Mouse (Mus musculus) limb, embryonic 11.5 days (tissue): Measurements from ENCODE around the gene Zfp746. TPM values are rescaled to one million over a fixed set of nuclear protein-coding genes. Genes with fewer than 3 reads are reported as not detected.

ENCODE experiments used
- ATAC-seq: fragments of 200-750 bp; cut with Nextera tagmentation; 2 replicates; pipeline ENCODE4 v1.8.0; 2017; ENCODE audit warnings: low read depth; ENCODE audit not compliant: insufficient number of reproducible peaks, low FRiP score, low TSS enrichment
- DNase-seq: peaks from one replicate; pipeline ENCODE4 v3.0.0-alpha.2; 2015; ENCODE audit warnings: low spot score
- H3K27ac ChIP-seq: fragments of 300-500 bp; sonication (generic); replicated peaks from 2 replicates; pipeline ENCODE4 v1.5.1; 2014; ENCODE audit warnings: low read depth, mild to moderate bottlenecking, low read length
- H3K27me3 ChIP-seq: fragments of 300-500 bp; sonication (generic); 2 replicates; pipeline ENCODE4 v1.6.1; 2014; ENCODE audit warnings: mild to moderate bottlenecking, low read length, mixed read lengths; ENCODE audit not compliant: control insufficient read depth, insufficient read depth
- H3K36me3 ChIP-seq: fragments of 300-500 bp; sonication (generic); 2 replicates; pipeline ENCODE4 v1.6.1; 2014; ENCODE audit warnings: mild to moderate bottlenecking, low read length, moderate library complexity, mixed read lengths; ENCODE audit not compliant: control insufficient read depth, insufficient read depth
- H3K4me1 ChIP-seq: fragments of 300-500 bp; sonication (generic); 2 replicates; pipeline ENCODE4 v1.6.1; 2014; ENCODE audit warnings: low read length, mixed read lengths; ENCODE audit not compliant: control insufficient read depth, insufficient read depth
- H3K4me2 ChIP-seq: fragments of 300-500 bp; sonication (generic); 2 replicates; pipeline ENCODE4 v1.6.1; 2014; ENCODE audit warnings: low read depth, mild to moderate bottlenecking, moderate library complexity; ENCODE audit not compliant: severe bottlenecking
- H3K4me3 ChIP-seq: fragments of 300-500 bp; sonication (generic); 2 replicates; pipeline ENCODE4 v1.5.1; 2014; ENCODE audit warnings: low read depth, low read length
- H3K9ac ChIP-seq: fragments of 300-500 bp; sonication (generic); 2 replicates; pipeline ENCODE4 v1.6.1; 2014; ENCODE audit warnings: mild to moderate bottlenecking, low read length
- H3K9me3 ChIP-seq: fragments of 300-500 bp; sonication (generic); 2 replicates; pipeline ENCODE4 v1.6.1; 2016; ENCODE audit warnings: low read length; ENCODE audit not compliant: control insufficient read depth
- WGBS: fragments of 180-500 bp; shearing (Covaris S2); extraction: QIAGEN DNeasy Blood & Tissue Kit; methylation state at CpG from one replicate; pipeline ENCODE4 v1.1.7; 2014; 5-methylcytosine and 5-hydroxymethylcytosine counted together
- polyA plus RNA-seq: library from polyadenylated mRNA; unstranded; fragments of >200 nt; fragmentation: Nextera tagmentation; extraction: Ambion mirVana; gene quantifications from 2 replicates; pipeline ENCODE4 v1.2.1, GENCODE M21; 2014

Zfp746 gene
- polyA plus RNA-seq, 1 experiment from 2014 or later: 24.4 TPM

DNA sequence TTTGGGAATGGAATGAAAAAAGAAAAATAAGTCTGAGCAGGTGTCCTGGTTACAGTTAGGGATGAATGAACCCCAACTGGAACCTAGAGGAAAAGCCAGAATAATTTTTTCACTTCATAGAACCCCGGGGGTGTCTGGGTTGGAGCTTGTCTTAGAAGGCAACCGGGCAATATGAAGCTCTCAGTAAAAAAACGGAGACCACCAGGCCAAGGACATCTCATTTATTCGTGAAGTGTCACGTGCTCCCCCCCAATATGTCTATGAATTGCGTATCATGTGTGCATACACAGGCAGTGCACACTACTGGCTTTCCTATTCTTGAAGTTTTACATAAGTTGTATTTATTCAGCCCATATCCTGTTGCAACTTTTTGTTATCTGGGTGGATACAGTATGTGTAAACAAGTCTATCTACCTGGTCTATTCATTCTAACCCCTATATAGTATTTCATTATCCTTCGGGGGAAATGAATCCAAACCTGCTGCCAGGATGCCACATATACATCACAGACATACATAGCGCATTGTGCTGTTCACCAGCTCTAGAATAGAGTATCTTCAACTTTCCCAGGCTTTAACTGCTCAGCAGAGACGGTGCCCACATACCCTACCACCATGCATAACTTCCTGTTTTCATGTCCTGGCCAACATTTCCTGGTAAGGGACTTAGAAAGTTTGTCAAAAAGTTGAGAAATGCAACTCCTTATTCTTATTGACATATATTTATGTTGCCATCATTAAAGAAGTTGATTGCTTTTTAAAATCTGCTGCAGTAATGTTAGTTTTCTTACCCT is 36.9 kb downstream of the Zfp746 start:
- 59% methylated on average over 9 of the region's 9 CpGs for whole genome bisulfite sequencing
- ATAC-seq (no peak), DNase-seq (no peak)
- no peaks in the 10 kb centered on the region for H3K27me3 ChIP-seq
- peak overlapping the region; percentile 84 for H3K4me2 ChIP-seq
- no peaks in the 10 kb centered on the region for H3K9me3 ChIP-seq
- H3K36me3 ChIP-seq: no peaks in the 10 kb centered on the region
- H3K4me3 ChIP-seq: peak overlapping the region; percentile 74
- 0 out of 2 replicates have a peak overlapping the region, but pooled peaks have one; percentile 89 for H3K27ac ChIP-seq
- 0 out of 2 replicates have a peak, but pooled peaks cover 2% of the 10 kb centered on the region for H3K4me1 ChIP-seq
- H3K9ac ChIP-seq: peak overlapping the region; percentile 90

DNA sequence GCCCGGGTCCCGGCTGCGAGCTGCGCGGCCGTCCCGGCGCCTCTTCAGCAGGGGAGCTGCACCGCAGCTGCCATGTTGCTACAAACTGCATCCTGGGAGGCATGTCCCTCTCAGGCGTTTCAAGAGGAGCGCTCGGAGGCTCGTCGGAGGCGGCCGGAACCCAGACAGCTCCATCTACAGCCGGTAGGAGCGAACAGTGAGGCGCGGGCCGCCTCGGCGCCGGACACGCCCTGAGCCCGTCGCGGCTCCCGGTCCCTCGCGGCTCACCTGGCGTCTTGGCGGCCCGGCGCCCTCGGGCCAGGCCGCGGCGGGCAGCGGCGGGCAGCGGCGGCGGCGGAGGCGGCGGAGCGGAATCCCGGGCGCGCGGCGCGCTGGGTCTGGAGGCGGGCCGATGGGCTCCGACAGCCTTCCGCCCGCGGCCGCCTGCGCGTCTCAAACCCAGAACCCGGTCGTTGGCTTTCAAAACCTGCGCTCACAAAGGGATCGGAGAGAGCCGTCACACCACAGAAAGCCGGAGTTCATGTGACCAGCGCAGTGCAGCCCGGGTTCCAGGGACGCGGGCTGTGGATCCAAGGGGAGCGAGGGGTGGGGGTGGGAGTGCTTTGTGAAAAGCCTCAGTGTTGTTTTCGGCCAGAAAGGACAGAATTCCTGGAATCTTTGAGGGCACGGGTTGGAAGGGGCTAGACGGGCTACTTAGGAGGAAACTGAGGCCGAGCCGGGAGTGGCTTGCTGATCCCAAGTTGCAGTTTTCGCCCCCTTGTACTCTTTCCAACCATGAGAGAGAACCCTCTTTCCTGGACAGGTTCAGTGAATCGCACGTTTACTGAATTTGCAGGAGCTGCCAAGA is 37.7 kb downstream of the Zfp746 start, which contains the start of gene Zfp777:
Gene Zfp777 (minus strand): TSS at position 486 of the 847 bp plus-strand sequence.
- H3K27me3 ChIP-seq: no peaks in the 10 kb centered on the region
- 0 out of 2 replicates have a peak, but pooled peaks cover 2% of the 10 kb centered on the region for H3K4me1 ChIP-seq
- H3K36me3 ChIP-seq: peaks cover 3% of the 10 kb centered on the region; the same call in 1 of the 2 replicates
- ATAC-seq: peak; percentile 84
- under 1% methylated on average over 82 of the region's 82 CpGs for WGBS
- peak within 1 kb of the TSS; percentile 74 for H3K4me3 ChIP-seq
- peak within 1 kb of the TSS; percentile 89 for H3K27ac ChIP-seq
- H3K9ac ChIP-seq: peak within 1 kb of the TSS; percentile 90
- peak within 1 kb of the TSS; percentile 84 for H3K4me2 ChIP-seq
- H3K9me3 ChIP-seq: no peaks in the 10 kb centered on the region
- DNase-seq: peak; percentile 85

DNA sequence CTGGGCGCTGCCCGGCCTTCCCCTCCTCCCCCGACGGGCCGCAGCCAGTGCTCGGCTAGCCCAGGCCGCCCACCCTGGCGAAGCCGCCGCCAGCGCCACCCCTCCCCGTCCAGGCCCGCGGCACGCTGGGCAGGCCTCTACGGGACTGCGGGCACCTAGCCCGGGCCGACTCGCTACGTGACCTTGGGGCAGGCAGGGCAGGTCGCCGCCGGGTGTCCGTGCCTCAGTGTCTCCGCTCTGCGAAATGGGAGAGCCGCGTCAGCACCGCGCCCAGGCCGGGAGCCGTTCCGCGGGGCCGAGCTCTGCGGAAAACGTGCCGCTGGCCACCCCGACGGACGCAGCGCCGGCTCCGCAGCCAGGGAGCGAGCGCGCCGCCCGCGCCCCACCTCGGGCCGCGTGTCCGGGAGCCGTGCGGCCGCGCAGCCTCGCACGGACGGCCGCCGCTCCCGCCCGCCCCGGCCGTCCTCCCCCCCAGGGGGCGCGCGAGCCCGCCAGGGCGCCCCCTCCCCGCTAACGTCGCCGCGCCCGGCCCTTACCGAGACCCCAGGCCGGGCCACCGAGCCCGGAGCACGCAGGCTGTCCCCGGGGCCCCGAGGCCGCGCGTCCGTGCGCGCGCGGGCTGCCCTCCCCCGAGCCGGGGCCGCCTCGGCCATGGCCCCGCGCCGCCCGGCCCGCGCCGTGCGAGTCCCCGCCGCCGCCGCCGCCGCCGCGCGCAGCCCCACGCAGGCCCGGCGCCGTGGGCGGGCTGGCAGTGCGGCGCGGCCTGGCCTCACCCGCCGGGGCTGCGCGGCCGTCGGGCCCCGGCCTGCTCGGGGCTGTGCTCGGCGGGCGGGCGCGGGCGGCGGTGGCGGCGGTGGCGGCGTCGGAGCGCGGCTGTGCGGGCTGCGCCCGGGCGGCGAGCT is 38.7 kb downstream of the Zfp746 start:
- ATAC-seq (peak; percentile 45), DNase-seq (peak; percentile 61)
- peak overlapping the region; percentile 89 for H3K27ac ChIP-seq
- peak overlapping the region; percentile 84 for H3K4me2 ChIP-seq
- H3K4me3 ChIP-seq: peak overlapping the region; percentile 74
- no peaks in the 10 kb centered on the region for H3K27me3 ChIP-seq
- H3K9me3 ChIP-seq: no peaks in the 10 kb centered on the region
- under 1% methylated on average over 78 of the region's 150 CpGs for WGBS
- H3K4me1 ChIP-seq: 0 out of 2 replicates have a peak, but pooled peaks cover 2% of the 10 kb centered on the region
- peaks cover 7% of the 10 kb centered on the region; the same call in 1 of the 2 replicates for H3K36me3 ChIP-seq
- peak overlapping the region; percentile 90 for H3K9ac ChIP-seq

- Histone ChIP-seq H3K9ac (no peak overlapping the region), H3K27me3 (no peaks in the 10 kb centered on the region), H3K4me3 (peak overlapping the region; percentile 74), H3K4me1 (0 out of 2 replicates have a peak, but pooled peaks cover 2% of the 10 kb centered on the region), H3K9me3 (no peaks in the 10 kb centered on the region), H3K27ac (no peak overlapping the region), H3K4me2 (peak overlapping the region; percentile 84), H3K36me3 (peaks cover 7% of the 10 kb centered on the region; the same call in 1 of the 2 replicates)
- ATAC-seq (no peak), DNase-seq (no peak)
- 6% methylated on average over 12 of the region's 12 CpGs for WGBS
Observed at GRCm38 (mm10) chr6:48047114-48047449, 39.3 kb downstream of the Zfp746 start.

DNA sequence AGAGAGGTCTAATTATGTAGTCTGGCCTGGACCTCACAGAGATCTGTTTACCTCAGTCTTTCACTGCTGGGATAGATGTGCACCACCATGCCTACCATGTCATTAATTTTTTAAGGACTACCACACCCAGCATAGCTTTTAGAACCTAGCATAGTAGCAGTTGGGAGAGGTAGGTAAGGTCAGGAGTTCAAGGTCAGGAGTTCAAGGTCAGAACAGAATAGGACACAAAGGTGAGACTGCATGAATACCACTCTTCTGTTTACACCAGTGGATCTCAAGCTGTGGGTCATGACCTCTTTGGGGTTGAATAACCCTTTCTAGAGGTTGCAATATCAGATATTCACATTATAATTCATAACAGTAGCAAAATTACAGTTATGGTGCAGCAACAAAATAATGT is 53.7 kb downstream of the Zfp746 start:
- ATAC-seq (no peak), DNase-seq (no peak)
- H3K36me3 ChIP-seq: peaks cover 20% of the 10 kb centered on the region
- H3K4me3 ChIP-seq: no peak overlapping the region
- H3K27me3 ChIP-seq: no peaks in the 10 kb centered on the region
- no peak overlapping the region for H3K9ac ChIP-seq
- no peaks in the 10 kb centered on the region for H3K4me1 ChIP-seq
- no peak overlapping the region for H3K4me2 ChIP-seq
- H3K27ac ChIP-seq: no peak overlapping the region
- H3K9me3 ChIP-seq: no peaks in the 10 kb centered on the region

DNA sequence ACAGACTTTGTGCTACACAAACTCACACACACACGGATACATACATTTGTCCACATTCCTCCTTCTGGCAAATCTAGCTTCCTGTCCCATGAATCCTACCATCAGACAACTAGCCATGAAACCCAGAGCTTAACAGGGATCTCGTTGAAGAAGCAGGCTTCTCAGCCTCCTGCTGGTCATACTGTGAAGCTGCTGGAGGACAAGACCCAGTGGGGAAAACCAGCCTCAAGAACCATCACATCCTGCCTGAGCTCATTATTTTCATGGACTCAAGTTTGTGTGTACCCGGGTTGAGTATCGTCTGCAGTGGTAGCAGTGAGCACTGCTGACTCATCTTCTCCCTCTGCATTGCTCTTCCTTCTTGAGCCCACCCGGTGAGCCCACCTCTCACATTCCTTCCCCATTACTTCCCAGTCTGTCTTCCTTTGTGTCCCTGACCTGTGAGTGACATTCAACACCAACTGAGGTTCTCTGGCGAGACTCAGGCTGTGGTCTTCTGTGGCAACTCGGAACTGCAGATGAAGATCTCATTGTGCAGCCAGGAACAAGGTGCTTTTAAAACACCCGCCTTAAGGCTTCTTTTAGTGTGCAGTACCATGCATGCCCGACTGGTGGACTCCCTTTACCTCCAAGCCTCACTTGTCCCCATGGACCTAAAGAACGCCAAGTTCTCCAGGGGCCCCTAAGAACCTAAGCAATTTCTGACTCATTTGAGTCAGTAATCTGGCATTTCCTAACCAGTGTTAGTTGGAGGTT is 60.3 kb downstream of the Zfp746 start:
- Histone ChIP-seq H3K4me1 (no peaks in the 10 kb centered on the region), H3K36me3 (peaks cover 54% of the 10 kb centered on the region), H3K9me3 (peaks cover 16% of the 10 kb centered on the region), H3K9ac (no peak overlapping the region), H3K4me2 (no peak overlapping the region), H3K4me3 (no peak overlapping the region), H3K27ac (no peak overlapping the region), H3K27me3 (no peaks in the 10 kb centered on the region)
- no peak for ATAC-seq
- no peak for DNase-seq
- 89% methylated on average over 10 of the region's 10 CpGs for WGBS

DNA sequence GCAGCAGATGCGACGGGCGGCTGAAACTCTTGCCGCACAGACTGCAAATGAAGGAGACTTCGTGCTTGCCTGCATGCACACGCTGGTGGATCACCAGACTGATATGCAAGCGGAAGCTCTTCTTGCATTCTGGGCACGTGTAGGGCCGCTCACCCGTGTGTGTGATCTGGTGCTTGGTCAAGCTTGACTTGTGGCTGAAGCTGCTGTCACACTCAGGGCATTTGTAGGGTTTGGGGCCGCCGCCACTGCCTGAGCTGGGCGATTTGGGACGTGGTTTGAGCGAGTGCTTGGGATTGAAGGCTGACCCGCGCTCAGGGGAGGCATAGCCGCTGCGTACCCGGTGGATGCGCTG is 61.4 kb downstream of the Zfp746 start:
- DNase-seq (no peak), ATAC-seq (no peak)
- Histone ChIP-seq H3K4me2 (no peak overlapping the region), H3K4me3 (no peak overlapping the region), H3K9ac (no peak overlapping the region), H3K27me3 (no peaks in the 10 kb centered on the region), H3K9me3 (peaks cover 16% of the 10 kb centered on the region), H3K27ac (no peak overlapping the region), H3K4me1 (no peaks in the 10 kb centered on the region), H3K36me3 (peaks cover 52% of the 10 kb centered on the region)
- WGBS: 76% methylated on average over 21 of the region's 21 CpGs
